8 mouse cellular contexts compared by ENCODE assay signal in genomic region chr17:31658136-31658467, GRCm38 (mm10). TPM values are rescaled to one million over a fixed set of nuclear protein-coding genes. Genes with fewer than 3 reads are reported as not detected.
A peak's percentile ranks its signal among the peaks of the same experiment; 100 is the strongest.
DNase-seq lines count a peak whose midpoint lies in the region; ATAC-seq and TF ChIP-seq lines count a peak whose summit lies in the region.

No protein-coding gene starts in this region.

- ATAC-seq in limb, embryonic 15.5 days (ENCODE audit: insufficient number of reproducible peaks, low FRiP score, low TSS enrichment, low read depth), result no peak
- ATAC-seq in stomach, embryonic 14.5 days (ENCODE audit: insufficient number of reproducible peaks, insufficient read depth, low FRiP score, low read depth), result no peak
- ATAC-seq in inflammation-experienced regulatory T-cells, adult 6 months, result no peak

- no peak for DNase-seq in cerebellum, adult 2 months
- no peak for DNase-seq in cerebellum, adult 9-10 months
- peak; percentile 33 for DNase-seq in thymus, adult 2 months
- DNase-seq in thymus, postnatal 36 days, result no peak
- DNase-seq in embryo, embryonic 10 days (ENCODE audit: low spot score), result no peak

- no peaks in the 10 kb centered on the region for H3K9me3 ChIP-seq in limb, embryonic 15.5 days
- H3K9me3 ChIP-seq in stomach, embryonic 14.5 days (ENCODE audit: control insufficient read depth, low read depth, low read length), result no peaks in the 10 kb centered on the region

- H3K27ac ChIP-seq in cerebellum, adult 2 months (ENCODE audit: insufficient read depth, low read length), result peak overlapping the region; percentile 84; the same call in 1 of the 2 replicates
- H3K27ac ChIP-seq in thymus, adult 2 months (ENCODE audit: control insufficient read depth, insufficient read depth, low read length), result peak overlapping the region; percentile 17
- peak overlapping the region; percentile 91 for H3K27ac ChIP-seq in limb, embryonic 15.5 days
- peak overlapping the region; percentile 80 for H3K27ac ChIP-seq in stomach, embryonic 14.5 days (ENCODE audit: low read length)

- no peak for TF ChIP-seq POLR2A in cerebellum, adult 2 months (IDR thresholded peaks at IDR 0.05; ENCODE audit: borderline replicate concordance, insufficient read depth, low read length)
- TF ChIP-seq POLR2A in thymus, adult 2 months (IDR thresholded peaks at IDR 0.05; ENCODE audit: control insufficient read depth, extremely low read depth, insufficient read depth, low read length, poor library complexity), result no peak

- no peak for TF ChIP-seq CTCF in cerebellum, adult 2 months (IDR thresholded peaks at IDR 0.05; ENCODE audit: borderline replicate concordance, insufficient read depth, low read depth, low read length)
- no peak for TF ChIP-seq CTCF in thymus, adult 2 months (IDR thresholded peaks at IDR 0.05; ENCODE audit: borderline replicate concordance, control insufficient read depth, extremely low read depth, insufficient read depth, low read length, poor library complexity)

- H3K27me3 ChIP-seq in cerebellum, adult 2 months (ENCODE audit: control insufficient read depth, insufficient read depth, low read length), result no peaks in the 10 kb centered on the region
- H3K27me3 ChIP-seq in thymus, adult 2 months (ENCODE audit: control insufficient read depth, insufficient read depth, low read length), result no peaks in the 10 kb centered on the region
- H3K27me3 ChIP-seq in limb, embryonic 15.5 days, result no peaks in the 10 kb centered on the region
- no peaks in the 10 kb centered on the region for H3K27me3 ChIP-seq in stomach, embryonic 14.5 days (ENCODE audit: control insufficient read depth, insufficient read depth, low read length)

- WGBS in cerebellum, adult 2 months, result 0% methylated on average over 27 of the region's 27 CpGs
- WGBS in thymus, adult 2 months, result under 1% methylated on average over 27 of the region's 27 CpGs
- whole genome bisulfite sequencing in limb, embryonic 15.5 days, result under 1% methylated on average over 25 of the region's 27 CpGs
- 0% methylated on average over 27 of the region's 27 CpGs for WGBS in stomach, embryonic 14.5 days

- peak overlapping the region; percentile 67 for H3K4me2 ChIP-seq in limb, embryonic 15.5 days
- H3K4me2 ChIP-seq in stomach, embryonic 14.5 days (replicated peaks; ENCODE audit: low read depth, low read length), result peak overlapping the region; percentile 78

- H3K9ac ChIP-seq in limb, embryonic 15.5 days, result peak overlapping the region; percentile 96
- peak overlapping the region; percentile 97 for H3K9ac ChIP-seq in stomach, embryonic 14.5 days (replicated peaks; ENCODE audit: low read depth, low read length)

- peaks cover 18% of the 10 kb centered on the region for H3K36me3 ChIP-seq in thymus, adult 2 months (ENCODE audit: control insufficient read depth, insufficient read depth, low read length)
- H3K36me3 ChIP-seq in limb, embryonic 15.5 days, result peaks cover 28% of the 10 kb centered on the region
- peaks cover 27% of the 10 kb centered on the region for H3K36me3 ChIP-seq in stomach, embryonic 14.5 days (ENCODE audit: control insufficient read depth, insufficient read depth, low read length)

- H3K4me3 ChIP-seq in cerebellum, adult 2 months (replicated peaks; ENCODE audit: insufficient read depth, low read depth, low read length), result peak overlapping the region; percentile 73
- peak overlapping the region; percentile 75 for H3K4me3 ChIP-seq in thymus, adult 2 months (ENCODE audit: control insufficient read depth, insufficient read depth, low read length)
- peak overlapping the region; percentile 92 for H3K4me3 ChIP-seq in limb, embryonic 15.5 days
- H3K4me3 ChIP-seq in stomach, embryonic 14.5 days (ENCODE audit: low read depth, low read length), result peak overlapping the region; percentile 96

- H3K4me1 ChIP-seq in cerebellum, adult 2 months (ENCODE audit: control insufficient read depth, insufficient read depth, low read length), result peaks cover 2% of the 10 kb centered on the region; the same call in 1 of the 2 replicates
- H3K4me1 ChIP-seq in thymus, adult 2 months (replicated peaks; ENCODE audit: control insufficient read depth, insufficient read depth, low read length), result peaks cover 21% of the 10 kb centered on the region
- H3K4me1 ChIP-seq in limb, embryonic 15.5 days, result peaks cover 24% of the 10 kb centered on the region
- H3K4me1 ChIP-seq in stomach, embryonic 14.5 days (ENCODE audit: control insufficient read depth, insufficient read depth, low read length), result peaks cover 16% of the 10 kb centered on the region; the same call in 1 of the 2 replicates

RNA-seq across cellular contexts. Expression of gene U2af1, which starts 0.6 kb away (rescaled TPM):
- polyA plus RNA-seq in cerebellum, adult 2 months (2012; rRNA removed), result 177 and 184 TPM in 2 replicates
- polyA plus RNA-seq in thymus, adult 2 months (2012; rRNA removed), result 102 and 114 TPM in 2 replicates
- 283 and 297 TPM in 2 replicates for polyA plus RNA-seq in limb, embryonic 15.5 days (2015; fragmentation: Nextera tagmentation; extraction: Ambion mirVana)
- polyA plus RNA-seq in stomach, embryonic 14.5 days (2014; fragmentation: Nextera tagmentation; extraction: Ambion mirVana), result 165 and 175 TPM in 2 replicates
- polyA plus RNA-seq in inflammation-experienced regulatory T-cells, adult 6 months (2017; shearing (Covaris generic)), result 100 to 1,000 TPM in 1 of 3 experiments, 10 to 100 TPM in 2; 53.0 to 103 (median 62.4) TPM

RNA-seq across cellular contexts. Expression of gene Cryaa, which starts 19.5 kb away (rescaled TPM):
- polyA plus RNA-seq in cerebellum, adult 2 months (2012; rRNA removed), result 0.54 and 0.85 TPM in 2 replicates
- 2.2 and 4.9 TPM in 2 replicates for polyA plus RNA-seq in thymus, adult 2 months (2012; rRNA removed)
- 0.77 and 1.1 TPM in 2 replicates for polyA plus RNA-seq in limb, embryonic 15.5 days (2015; fragmentation: Nextera tagmentation; extraction: Ambion mirVana)
- polyA plus RNA-seq in stomach, embryonic 14.5 days (2014; fragmentation: Nextera tagmentation; extraction: Ambion mirVana), result not detected in 2 replicates
- not detected for polyA plus RNA-seq in inflammation-experienced regulatory T-cells, adult 6 months (2017; shearing (Covaris generic))

RNA-seq across cellular contexts. Expression of gene Cbs, which starts 21.1 kb away (rescaled TPM):
- 33.9 and 34.8 TPM in 2 replicates for polyA plus RNA-seq in cerebellum, adult 2 months (2012; rRNA removed)
- 1.4 and 1.6 TPM in 2 replicates for polyA plus RNA-seq in thymus, adult 2 months (2012; rRNA removed)
- 6.2 and 7.5 TPM in 2 replicates for polyA plus RNA-seq in limb, embryonic 15.5 days (2015; fragmentation: Nextera tagmentation; extraction: Ambion mirVana)
- 1.3 and 3.6 TPM in 2 replicates for polyA plus RNA-seq in stomach, embryonic 14.5 days (2014; fragmentation: Nextera tagmentation; extraction: Ambion mirVana)
- under 1 TPM in 2 of 3 experiments, not detected in 1; 0.08 to 0.13 TPM for polyA plus RNA-seq in inflammation-experienced regulatory T-cells, adult 6 months (2017; shearing (Covaris generic))

Comparison
In these comparisons a context has a peak if more than half of its experiments do, and no peak if none do; other contexts are left out.
1. H3K27ac ChIP-seq: peak in every context shown above with its lines; median percentile 91 in limb, embryonic 15.5 days; 84 in cerebellum, adult 2 months; 80 in stomach, embryonic 14.5 days; 17 in thymus, adult 2 months.